Mouse (Mus musculus) ES-Bruce4 (cell line): Measurements from ENCODE around the gene Znhit3. TPM values are rescaled to one million over a fixed set of nuclear protein-coding genes. Genes with fewer than 3 reads are reported as not detected.

Experiments
- H3K27ac ChIP-seq: 2 replicates; pipeline ENCODE4 v1.5.1; 2012; ENCODE audit warnings: low read length, inconsistent platforms; ENCODE audit not compliant: insufficient read depth
- H3K27me3 ChIP-seq: 2 replicates; pipeline ENCODE4 v1.6.1; 2012; ENCODE audit warnings: mild to moderate bottlenecking, low read length, inconsistent platforms; ENCODE audit not compliant: control insufficient read depth, poor library complexity, insufficient read depth, severe bottlenecking
- H3K36me3 ChIP-seq: 2 replicates; pipeline ENCODE4 v1.6.1; 2012; ENCODE audit warnings: inconsistent platforms, mild to moderate bottlenecking, low read length, moderate library complexity; ENCODE audit not compliant: control insufficient read depth, poor library complexity, insufficient read depth, severe bottlenecking
- H3K4me1 ChIP-seq: one replicate; pipeline ENCODE4 v1.8.1; 2011; ENCODE audit warnings: low read length; ENCODE audit not compliant: control insufficient read depth, insufficient read depth
- H3K4me3 ChIP-seq: 2 replicates; pipeline ENCODE4 v1.5.1; 2011; ENCODE audit warnings: low read depth, mild to moderate bottlenecking, low read length
- H3K9ac ChIP-seq: 2 replicates; pipeline ENCODE4 v1.6.1; 2012; ENCODE audit warnings: low read depth, mild to moderate bottlenecking, inconsistent platforms; ENCODE audit not compliant: poor library complexity, severe bottlenecking
- H3K9me3 ChIP-seq: replicated peaks from 2 replicates; pipeline ENCODE4 v1.6.1; 2012; ENCODE audit warnings: mild to moderate bottlenecking, low read length, inconsistent platforms; ENCODE audit not compliant: control insufficient read depth, poor library complexity, insufficient read depth, severe bottlenecking
- CTCF ChIP-seq: IDR thresholded peaks from one replicate; pipeline ENCODE4 v1.8.1; 2011; ENCODE audit warnings: low read depth, low read length
- EP300 ChIP-seq: IDR thresholded peaks from 2 replicates; pipeline ENCODE4 v1.6.1; 2011; ENCODE audit warnings: low read depth, low read length; ENCODE audit not compliant: insufficient read depth
- POLR2A ChIP-seq: IDR thresholded peaks from one replicate; pipeline ENCODE4 v1.8.1; 2011; ENCODE audit warnings: low read length; ENCODE audit not compliant: insufficient read depth
- polyA plus RNA-seq: library from polyadenylated mRNA; stranded (reverse); fragments of >200 nt; gene quantifications from 2 replicates; pipeline ENCODE4 v1.2.4, GENCODE M21; 2011; ENCODE audit warnings: low read depth; ENCODE audit not compliant: missing spikeins, insufficient read depth, insufficient read length

Znhit3 gene
- polyA plus RNA-seq, 1 experiment: 39.6 TPM

GRCm38 (mm10) chr11:84907081-84907480 lies 9.1 kb downstream of the Znhit3 start:
- Histone ChIP-seq H3K27me3 (no peaks in the 10 kb centered on the region), H3K4me3 (no peak overlapping the region), H3K4me1 (peaks cover 1% of the 10 kb centered on the region), H3K27ac (no peak overlapping the region), H3K36me3 (peaks cover 58% of the 10 kb centered on the region), H3K9ac (no peak overlapping the region), H3K9me3 (no peaks in the 10 kb centered on the region)
- TF ChIP-seq CTCF: no peak
- TF ChIP-seq EP300: no peak
- no peak for TF ChIP-seq POLR2A

- no peaks in the 10 kb centered on the region for H3K9me3 ChIP-seq
- no peak overlapping the region for H3K4me3 ChIP-seq
- no peak for TF ChIP-seq EP300
- TF ChIP-seq CTCF: no peak
- TF ChIP-seq POLR2A: no peak
- H3K4me1 ChIP-seq: peaks cover 1% of the 10 kb centered on the region
- H3K36me3 ChIP-seq: peaks cover 54% of the 10 kb centered on the region
- H3K27ac ChIP-seq: no peak overlapping the region
- no peak overlapping the region for H3K9ac ChIP-seq
- no peaks in the 10 kb centered on the region for H3K27me3 ChIP-seq
These were observed 11.5 kb downstream of the Znhit3 start for GRCm38 (mm10) chr11:84904597-84905144.

GRCm38 (mm10) chr11:84893113-84893512 lies 23.1 kb downstream of the Znhit3 start:
- Histone ChIP-seq H3K27ac (no peak overlapping the region), H3K4me1 (no peaks in the 10 kb centered on the region), H3K27me3 (no peaks in the 10 kb centered on the region), H3K9ac (no peak overlapping the region), H3K4me3 (no peak overlapping the region), H3K36me3 (peaks cover 19% of the 10 kb centered on the region), H3K9me3 (no peaks in the 10 kb centered on the region)
- TF ChIP-seq CTCF: no peak

- no peak overlapping the region for H3K27ac ChIP-seq
- H3K9me3 ChIP-seq: no peaks in the 10 kb centered on the region
- no peak for TF ChIP-seq EP300
- TF ChIP-seq POLR2A: no peak
- no peak for TF ChIP-seq CTCF
- no peak overlapping the region for H3K9ac ChIP-seq
- H3K4me1 ChIP-seq: no peaks in the 10 kb centered on the region
- no peak overlapping the region for H3K4me3 ChIP-seq
- H3K27me3 ChIP-seq: no peaks in the 10 kb centered on the region
- H3K36me3 ChIP-seq: peaks cover 28% of the 10 kb centered on the region
These were observed 24.5 kb downstream of the Znhit3 start for GRCm38 (mm10) chr11:84891705-84892104.

- no peak overlapping the region for H3K9ac ChIP-seq
- H3K4me1 ChIP-seq: peaks cover 1% of the 10 kb centered on the region
- H3K27ac ChIP-seq: no peak overlapping the region
- no peak overlapping the region for H3K4me3 ChIP-seq
- peaks cover 38% of the 10 kb centered on the region for H3K36me3 ChIP-seq
- no peaks in the 10 kb centered on the region for H3K27me3 ChIP-seq
- H3K9me3 ChIP-seq: no peaks in the 10 kb centered on the region
- no peak for TF ChIP-seq EP300
- TF ChIP-seq POLR2A: no peak
- no peak for TF ChIP-seq CTCF
These were observed 26.7 kb downstream of the Znhit3 start for GRCm38 (mm10) chr11:84889492-84889891.

GRCm38 (mm10) chr11:84888025-84888424 lies 28.1 kb downstream of the Znhit3 start:
- peaks cover 1% of the 10 kb centered on the region for H3K4me1 ChIP-seq
- H3K9ac ChIP-seq: no peak overlapping the region
- no peak overlapping the region for H3K27ac ChIP-seq
- H3K36me3 ChIP-seq: peaks cover 42% of the 10 kb centered on the region
- no peak overlapping the region for H3K4me3 ChIP-seq
- no peaks in the 10 kb centered on the region for H3K27me3 ChIP-seq
- TF ChIP-seq EP300: no peak
- no peak for TF ChIP-seq POLR2A
- no peak for TF ChIP-seq CTCF
- H3K9me3 ChIP-seq: no peaks in the 10 kb centered on the region
